Mouse (Mus musculus) gastrocnemius, adult 18-20 months (tissue): ENCODE measurements around the gene Prmt2. TPM values are rescaled to one million over a fixed set of nuclear protein-coding genes. Genes with fewer than 3 reads are reported as not detected.
A peak's percentile ranks its signal among the peaks of the same experiment; 100 is the strongest.

Experiments used
- DNase-seq: peaks from one replicate; pipeline ENCODE4 v3.0.0; 2021; ENCODE audit warnings: low spot score
- long read RNA-seq, 2 experiments: library from polyadenylated mRNA; stranded (forward); transcript quantifications; one replicate each; pipeline ENCODE4 v2.0.0; 2021
- total RNA-seq, 2 experiments: library from RNA; stranded (reverse); gene quantifications; 2 replicates each; pipeline ENCODE4 v1.2.3; 2021

The Prmt2 gene
- 1 to 10 TPM; 2.7 to 4.2 TPM for total RNA-seq
- long read RNA-seq, experiment 1, transcript Prmt2-201 (11 exons, 2,016 nt): major isoform, 10 of 16 reads
- long read RNA-seq, experiment 1, transcript Prmt2-202 (11 exons, 2,052 nt): minor isoform, 5 of 16 reads
- long read RNA-seq, experiment 1, partial matches to known transcripts: 0 of 16 reads
- long read RNA-seq, experiment 1, other reads (novel, unspliced or antisense): 0 of 16 reads
- long read RNA-seq, experiment 2, partial matches to known transcripts: 0 of 4 reads
- long read RNA-seq, experiment 2, other reads (novel, unspliced or antisense): 1 of 4 reads

- peak; percentile 89 for DNase-seq
Measured at GRCm38 (mm10) chr10:76237341-76238225, at the start of gene Prmt2. Gene Prmt2, minus strand, starts transcription at chr10:76237865.

GRCm38 (mm10) chr10:76278541-76279097 is 41.0 kb upstream of the Prmt2 start:
- DNase-seq: no peak

- DNase-seq: no peak
Measured at GRCm38 (mm10) chr10:76275256-76275655, 37.6 kb upstream of the Prmt2 start.

- DNase-seq: no peak
Measured at GRCm38 (mm10) chr10:76271238-76271637, 33.6 kb upstream of the Prmt2 start.

GRCm38 (mm10) chr10:76262431-76262830 is 24.8 kb upstream of the Prmt2 start:
- no peak for DNase-seq

- no peak for DNase-seq
Measured at GRCm38 (mm10) chr10:76261447-76261846, 23.8 kb upstream of the Prmt2 start.

GRCm38 (mm10) chr10:76260358-76261059 is 22.8 kb upstream of the Prmt2 start:
- DNase-seq: no peak

- no peak for DNase-seq
Measured at GRCm38 (mm10) chr10:76259566-76260232, 22.0 kb upstream of the Prmt2 start.

GRCm38 (mm10) chr10:76257719-76258390 is 20.2 kb upstream of the Prmt2 start:
- peak; percentile 54 for DNase-seq

GRCm38 (mm10) chr10:76257231-76257630 is 19.6 kb upstream of the Prmt2 start:
- DNase-seq: no peak

GRCm38 (mm10) chr10:76255617-76256016 is 18.0 kb upstream of the Prmt2 start:
- no peak for DNase-seq

GRCm38 (mm10) chr10:76253536-76253935 is 15.9 kb upstream of the Prmt2 start, which contains the start of gene S100b:
Gene S100b, plus strand, starts transcription at chr10:76253853.
- DNase-seq: peak; percentile 32

GRCm38 (mm10) chr10:76253079-76253478 is 15.4 kb upstream of the Prmt2 start:
- no peak for DNase-seq

- no peak for DNase-seq
Measured at GRCm38 (mm10) chr10:76250870-76251269, 13.2 kb upstream of the Prmt2 start.

GRCm38 (mm10) chr10:76248647-76248968 is 10.9 kb upstream of the Prmt2 start:
- no peak for DNase-seq

GRCm38 (mm10) chr10:76247960-76248646 is 10.4 kb upstream of the Prmt2 start:
- DNase-seq: no peak

GRCm38 (mm10) chr10:76246601-76247000 is 8.9 kb upstream of the Prmt2 start:
- DNase-seq: no peak

- DNase-seq: no peak
Measured at GRCm38 (mm10) chr10:76245106-76245505, 7.4 kb upstream of the Prmt2 start.

GRCm38 (mm10) chr10:76239401-76239800 is 1.7 kb upstream of the Prmt2 start:
- DNase-seq: no peak

- DNase-seq: no peak
Measured at GRCm38 (mm10) chr10:76229627-76230026, 8.0 kb downstream of the Prmt2 start.
